Mouse (Mus musculus) heart, embryonic 10.5 days (tissue): ENCODE measurements around the gene Dnmt1. TPM values are rescaled to one million over a fixed set of nuclear protein-coding genes. Genes with fewer than 3 reads are reported as not detected.

Source experiments
- DNase-seq: peaks from one replicate; pipeline ENCODE4 v3.0.0-alpha.2; 2017; ENCODE audit warnings: low spot score
- H3K27ac ChIP-seq: fragments of 300-500 bp; sonication (generic); 2 replicates; pipeline ENCODE4 v1.5.1; 2016; ENCODE audit warnings: mild to moderate bottlenecking
- H3K27me3 ChIP-seq: fragments of 300-500 bp; sonication (generic); 2 replicates; pipeline ENCODE4 v1.6.1; 2016; ENCODE audit warnings: mild to moderate bottlenecking; ENCODE audit not compliant: poor library complexity, insufficient read depth, severe bottlenecking
- H3K36me3 ChIP-seq: fragments of 300-500 bp; sonication (generic); 2 replicates; pipeline ENCODE4 v1.6.1; 2016; ENCODE audit warnings: mild to moderate bottlenecking, moderate library complexity
- H3K4me1 ChIP-seq: fragments of 300-500 bp; sonication (generic); 2 replicates; pipeline ENCODE4 v1.6.1; 2016; ENCODE audit warnings: mild to moderate bottlenecking
- H3K4me3 ChIP-seq: fragments of 300-500 bp; sonication (generic); 2 replicates; pipeline ENCODE4 v1.5.1; 2016; ENCODE audit warnings: mild to moderate bottlenecking, moderate library complexity
- H3K9me3 ChIP-seq: fragments of 300-500 bp; sonication (generic); 2 replicates; pipeline ENCODE4 v1.6.1; 2016; ENCODE audit warnings: mild to moderate bottlenecking, moderate library complexity
- WGBS: fragments of 180-500 bp; shearing (Covaris S2); methylation state at CpG from one replicate; pipeline ENCODE4 v1.1.7; 2016; 5-methylcytosine and 5-hydroxymethylcytosine counted together
- polyA plus RNA-seq: library from polyadenylated mRNA; unstranded; fragments of >200 nt; fragmentation: Nextera tagmentation; extraction: Ambion mirVana; gene quantifications from 2 replicates; pipeline ENCODE4 v1.2.1, GENCODE M21; 2016

The Dnmt1 gene
- polyA plus RNA-seq, 1 experiment from 2014 or later = 110 TPM

GRCm38 (mm10) chr9:20894629-20895028, 65.1 kb downstream of the Dnmt1 start:
- H3K4me1 ChIP-seq = peaks cover 16% of the 10 kb centered on the region
- no peaks in the 10 kb centered on the region for H3K9me3 ChIP-seq
- no peaks in the 10 kb centered on the region for H3K27me3 ChIP-seq
- H3K36me3 ChIP-seq = peaks cover 77% of the 10 kb centered on the region
- H3K27ac ChIP-seq = no peak overlapping the region
- 87% methylated on average over 15 of the region's 15 CpGs for WGBS
- H3K4me3 ChIP-seq = no peak overlapping the region
- DNase-seq = no peak

- H3K27ac ChIP-seq = no peak overlapping the region
- no peak for DNase-seq
- no peaks in the 10 kb centered on the region for H3K27me3 ChIP-seq
- 85% methylated on average over 13 of the region's 13 CpGs for WGBS
- peaks cover 21% of the 10 kb centered on the region for H3K4me1 ChIP-seq
- no peak overlapping the region for H3K4me3 ChIP-seq
- H3K9me3 ChIP-seq = no peaks in the 10 kb centered on the region
- H3K36me3 ChIP-seq = peaks cover 81% of the 10 kb centered on the region
Observed at GRCm38 (mm10) chr9:20893590-20894343, 65.9 kb downstream of the Dnmt1 start.

GRCm38 (mm10) chr9:20893069-20893468, 66.6 kb downstream of the Dnmt1 start:
- no peaks in the 10 kb centered on the region for H3K9me3 ChIP-seq
- WGBS = 68% methylated on average over 5 of the region's 5 CpGs
- DNase-seq = no peak
- peaks cover 81% of the 10 kb centered on the region for H3K36me3 ChIP-seq
- H3K27me3 ChIP-seq = no peaks in the 10 kb centered on the region
- H3K4me3 ChIP-seq = no peak overlapping the region
- peaks cover 21% of the 10 kb centered on the region for H3K4me1 ChIP-seq
- H3K27ac ChIP-seq = no peak overlapping the region

DNA sequence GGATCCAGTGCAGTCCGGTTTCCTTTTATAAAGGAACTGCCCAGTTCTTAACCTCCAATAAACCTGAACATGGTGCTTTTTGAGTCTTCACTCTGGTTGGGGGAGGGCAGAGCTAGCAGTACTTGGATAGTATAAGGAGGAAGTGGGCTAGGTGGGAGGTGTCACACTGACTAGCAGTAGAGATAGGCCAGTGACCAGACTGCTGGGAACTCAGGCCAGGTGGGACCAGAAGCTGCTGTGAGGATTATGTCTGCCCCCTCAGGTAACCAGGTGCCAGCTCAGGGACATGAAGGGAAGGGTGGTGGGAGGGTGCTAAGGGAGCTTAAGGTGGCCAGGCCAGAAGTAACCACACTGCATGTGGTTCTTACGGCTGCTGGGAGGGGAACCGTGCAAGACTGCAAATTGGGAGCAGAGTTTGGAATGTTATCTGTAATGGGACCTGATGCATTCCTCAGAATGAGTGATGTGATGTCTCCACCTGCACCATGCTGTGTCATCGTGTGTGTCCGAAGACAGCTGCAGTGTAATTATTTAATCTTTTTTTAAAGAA, 67.5 kb downstream of the Dnmt1 start:
- peaks cover 80% of the 10 kb centered on the region for H3K36me3 ChIP-seq
- 63% methylated on average over 5 of the region's 5 CpGs for WGBS
- H3K27ac ChIP-seq = no peak overlapping the region
- no peaks in the 10 kb centered on the region for H3K27me3 ChIP-seq
- no peak overlapping the region for H3K4me3 ChIP-seq
- H3K4me1 ChIP-seq = peaks cover 14% of the 10 kb centered on the region
- H3K9me3 ChIP-seq = no peaks in the 10 kb centered on the region
- DNase-seq = no peak

DNA sequence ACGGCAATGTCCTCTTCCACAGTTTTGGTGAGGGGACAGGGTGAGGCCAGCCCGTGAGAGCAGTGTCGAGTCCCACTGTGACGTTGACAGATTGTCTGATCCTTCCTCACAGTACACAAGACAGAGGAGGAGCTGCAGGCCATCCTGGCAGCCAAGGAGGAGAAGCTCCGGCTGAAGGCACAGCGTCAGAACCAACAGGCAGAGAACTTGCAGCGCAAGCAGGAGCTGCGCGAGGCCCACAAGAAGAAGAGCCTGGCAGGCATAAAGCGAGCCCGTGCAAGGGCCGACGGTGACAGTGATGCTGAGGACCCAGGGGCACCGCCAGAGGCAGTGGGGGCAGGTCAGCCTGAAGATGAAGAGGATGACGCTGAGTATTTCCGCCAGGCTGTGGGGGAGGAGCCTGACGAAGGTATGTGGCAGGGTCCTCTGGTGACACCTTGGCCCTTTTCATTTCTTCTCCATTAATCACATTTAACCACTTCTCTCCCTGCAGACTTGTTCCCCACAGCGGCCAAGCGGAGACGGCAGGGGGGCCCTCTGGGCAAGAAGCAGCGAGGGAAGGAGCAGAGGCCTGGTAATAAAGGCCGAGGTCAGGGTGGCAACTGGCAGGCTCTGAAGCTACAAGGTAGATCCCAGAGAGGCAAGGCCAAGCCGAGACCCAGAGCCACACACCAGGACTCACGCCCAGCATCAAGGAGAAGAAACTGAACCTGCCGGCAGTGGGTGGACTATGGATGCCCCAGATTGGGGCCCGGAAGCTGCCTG, 68.2 kb downstream of the Dnmt1 start:
- WGBS = 84% methylated on average over 26 of the region's 26 CpGs
- Histone ChIP-seq H3K4me1 (peaks cover 8% of the 10 kb centered on the region), H3K27me3 (no peaks in the 10 kb centered on the region), H3K9me3 (no peaks in the 10 kb centered on the region), H3K27ac (no peak overlapping the region), H3K36me3 (peaks cover 74% of the 10 kb centered on the region), H3K4me3 (no peak overlapping the region)
- no peak for DNase-seq

GRCm38 (mm10) chr9:20890411-20890810, 69.3 kb downstream of the Dnmt1 start:
- Histone ChIP-seq H3K4me1 (peaks cover 8% of the 10 kb centered on the region), H3K27me3 (no peaks in the 10 kb centered on the region), H3K36me3 (peaks cover 62% of the 10 kb centered on the region), H3K4me3 (no peak overlapping the region), H3K9me3 (no peaks in the 10 kb centered on the region), H3K27ac (no peak overlapping the region)
- WGBS = 89% methylated on average over 5 of the region's 5 CpGs
- no peak for DNase-seq

DNA sequence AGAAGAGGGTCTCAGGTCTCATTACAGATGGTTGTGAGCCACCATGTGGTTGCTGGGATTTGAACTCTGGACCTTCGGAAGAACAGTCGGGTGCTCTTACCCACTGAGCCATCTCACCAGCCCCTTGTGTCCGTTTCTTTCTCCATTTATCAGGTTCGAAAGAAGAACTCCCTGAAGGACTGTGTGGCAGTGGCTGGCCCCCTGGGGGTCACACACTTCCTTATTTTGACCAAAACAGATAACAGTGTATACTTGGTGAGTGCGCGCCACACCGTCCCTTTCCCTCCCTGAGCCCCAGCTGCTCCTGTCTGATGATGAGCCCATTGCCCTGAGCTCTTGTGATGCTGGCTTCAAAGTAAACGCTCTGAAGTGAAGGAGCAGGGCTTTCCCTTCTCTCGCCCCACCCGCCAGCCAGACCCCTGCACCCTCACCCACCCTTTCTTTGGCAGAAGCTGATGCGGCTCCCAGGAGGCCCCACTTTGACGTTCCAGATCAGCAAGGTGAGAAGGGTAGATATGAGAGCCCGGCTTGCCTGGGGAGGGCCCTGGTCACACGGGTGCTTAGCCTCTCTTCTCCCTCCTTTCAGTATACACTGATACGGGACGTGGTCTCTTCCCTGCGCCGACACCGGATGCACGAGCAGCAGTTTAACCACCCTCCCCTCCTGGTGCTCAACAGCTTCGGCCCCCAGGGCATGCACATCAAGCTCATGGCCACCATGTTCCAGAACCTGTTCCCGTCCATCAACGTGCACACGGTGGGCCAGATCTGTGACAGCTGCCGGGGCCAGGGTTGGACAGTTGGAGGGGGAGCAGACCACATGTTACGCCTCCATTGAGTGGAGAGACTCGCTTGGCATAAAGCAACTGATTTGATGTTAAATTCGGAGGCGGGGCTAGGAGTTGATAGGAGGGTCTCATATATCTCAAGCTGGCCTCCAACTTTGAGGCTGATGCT, 70.2 kb downstream of the Dnmt1 start:
- Histone ChIP-seq H3K27ac (0 out of 2 replicates have a peak overlapping the region, but pooled peaks have one; percentile 24), H3K27me3 (no peaks in the 10 kb centered on the region), H3K36me3 (peaks cover 53% of the 10 kb centered on the region), H3K9me3 (no peaks in the 10 kb centered on the region), H3K4me1 (peaks cover 8% of the 10 kb centered on the region), H3K4me3 (peak overlapping the region; percentile 98)
- DNase-seq = peak; percentile 90
- 78% methylated on average over 29 of the region's 29 CpGs for WGBS

GRCm38 (mm10) chr9:20888386-20888765, 71.3 kb downstream of the Dnmt1 start:
- WGBS = under 1% methylated on average over 30 of the region's 30 CpGs
- peak overlapping the region; percentile 98 for H3K4me3 ChIP-seq
- no peaks in the 10 kb centered on the region for H3K9me3 ChIP-seq
- H3K27me3 ChIP-seq = no peaks in the 10 kb centered on the region
- H3K36me3 ChIP-seq = peaks cover 42% of the 10 kb centered on the region
- H3K4me1 ChIP-seq = peaks cover 8% of the 10 kb centered on the region
- peak overlapping the region; percentile 92 for H3K27ac ChIP-seq
- DNase-seq = no peak

DNA sequence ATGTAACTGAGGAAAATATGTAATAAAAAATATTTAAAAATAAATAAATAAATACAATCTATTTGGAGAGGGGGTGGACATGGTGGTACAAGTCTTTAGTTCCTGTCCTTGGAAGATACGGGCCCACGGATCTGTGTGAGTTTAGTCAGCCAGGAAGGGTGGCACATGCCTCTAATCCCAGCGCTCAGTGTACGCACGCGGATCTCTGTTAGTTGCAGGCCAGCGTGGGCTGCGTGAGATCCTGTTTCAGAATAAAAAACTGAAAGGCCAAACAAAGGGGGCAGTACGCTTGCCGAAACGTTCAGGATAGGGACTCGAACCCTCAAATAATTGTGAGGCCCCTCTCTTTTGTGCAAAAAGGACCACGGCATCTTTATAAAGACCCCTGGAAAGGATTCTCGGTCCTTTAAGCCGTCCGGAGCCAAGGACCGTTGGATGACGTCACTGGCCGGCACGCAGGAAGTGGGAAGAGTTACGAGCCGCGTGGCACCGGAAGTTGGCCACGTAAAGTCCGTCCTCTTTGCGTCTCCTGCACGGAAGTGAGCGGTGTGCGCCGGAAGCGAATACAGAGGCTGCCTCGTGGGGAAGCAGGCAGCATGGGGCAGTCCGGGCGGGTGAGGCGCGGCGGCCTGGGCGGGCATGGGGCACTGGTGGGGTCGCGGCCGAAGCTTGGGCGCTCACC, 71.8 kb downstream of the Dnmt1 start, which contains the start of gene Ppan:
Gene Ppan, plus strand, starts transcription at position 472 of the 682 bp plus-strand sequence.
- peak; percentile 98 for DNase-seq
- peaks cover 37% of the 10 kb centered on the region for H3K36me3 ChIP-seq
- under 1% methylated on average over 43 of the region's 43 CpGs for WGBS
- H3K9me3 ChIP-seq = no peaks in the 10 kb centered on the region
- H3K4me1 ChIP-seq = peaks cover 8% of the 10 kb centered on the region
- H3K27me3 ChIP-seq = no peaks in the 10 kb centered on the region
- peak within 1 kb of the TSS; percentile 98 for H3K4me3 ChIP-seq
- H3K27ac ChIP-seq = peak within 1 kb of the TSS; percentile 92

DNA sequence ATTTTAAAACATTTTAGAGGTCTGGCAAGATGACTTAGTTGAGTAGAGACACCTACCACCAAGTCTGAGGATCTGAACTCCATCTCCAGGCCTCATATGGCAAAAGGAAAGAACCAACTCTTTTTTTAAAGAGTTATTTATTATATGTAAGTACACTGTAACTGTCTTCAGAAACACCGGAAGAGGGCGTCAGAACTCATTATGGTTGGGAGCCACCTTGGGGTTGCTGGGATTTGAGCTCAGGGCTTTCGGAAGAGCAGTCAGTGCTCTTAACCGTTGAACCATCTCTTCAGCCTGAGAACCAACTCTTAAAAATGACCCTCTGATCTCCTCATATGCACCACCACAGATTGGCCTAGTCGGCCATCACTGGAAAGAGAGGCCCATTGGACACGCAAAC, 72.5 kb downstream of the Dnmt1 start:
- Histone ChIP-seq H3K36me3 (peaks cover 30% of the 10 kb centered on the region), H3K9me3 (no peaks in the 10 kb centered on the region), H3K4me1 (peaks cover 8% of the 10 kb centered on the region), H3K27ac (0 out of 2 replicates have a peak overlapping the region, but pooled peaks have one; percentile 42), H3K27me3 (no peaks in the 10 kb centered on the region), H3K4me3 (no peak overlapping the region)
- 86% methylated on average over 6 of the region's 6 CpGs for WGBS
- DNase-seq = no peak

DNA sequence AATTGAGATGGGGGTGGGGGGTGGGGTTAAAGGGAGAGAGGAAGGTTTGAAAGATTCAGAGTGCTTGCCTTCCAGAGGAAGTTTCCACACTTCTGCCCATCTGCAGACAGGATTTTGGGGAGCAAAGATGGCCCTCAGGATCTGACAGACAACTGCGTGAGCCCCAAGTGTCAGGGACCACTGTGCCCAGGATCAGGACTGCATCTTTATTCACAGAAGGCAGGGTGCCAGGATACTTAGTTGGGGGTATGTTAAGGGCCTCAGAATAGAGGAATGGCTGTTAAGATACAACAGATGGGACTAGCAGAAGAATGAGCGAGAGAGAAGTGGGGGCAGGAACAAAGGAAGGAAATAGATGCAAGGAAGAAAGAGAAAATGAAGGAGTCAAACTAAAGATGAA, 73.1 kb downstream of the Dnmt1 start:
- 93% methylated on average over 2 of the region's 2 CpGs for WGBS
- Histone ChIP-seq H3K4me3 (no peak overlapping the region), H3K27me3 (no peaks in the 10 kb centered on the region), H3K36me3 (peaks cover 24% of the 10 kb centered on the region), H3K27ac (no peak overlapping the region), H3K4me1 (peaks cover 8% of the 10 kb centered on the region), H3K9me3 (no peaks in the 10 kb centered on the region)
- no peak for DNase-seq
